Mouse (Mus musculus) right cerebral cortex, adult 18-20 months (tissue): ENCODE data around the gene Cysltr2.

Source experiments
- DNase-seq: peaks from one replicate; pipeline ENCODE4 v3.0.0; 2022; ENCODE audit warnings: mixed read lengths

Cysltr2 gene

DNA sequence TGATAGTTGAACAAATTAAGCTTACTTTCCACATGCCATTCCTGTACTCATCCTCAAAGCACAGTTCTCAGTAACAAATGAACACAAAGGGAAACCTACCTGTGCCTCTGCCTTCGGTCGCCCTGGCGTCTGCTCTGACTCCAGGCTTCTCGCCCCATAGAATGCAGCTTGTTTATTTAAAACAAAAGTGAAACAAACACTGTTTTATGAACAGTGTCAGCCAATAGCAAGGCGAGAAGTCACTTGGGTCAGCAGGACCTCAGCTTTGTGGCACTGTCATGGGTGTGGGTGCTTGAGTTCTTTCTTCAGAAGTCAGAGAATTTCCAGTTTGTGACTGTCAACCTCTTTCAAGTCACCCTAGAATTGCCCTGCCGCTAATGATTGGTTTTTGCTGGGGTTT lies at the start of gene Cysltr2:
Cysltr2 (minus strand) TSS at position 178 of the 400 bp plus-strand sequence.
- DNase-seq: no peak

DNA sequence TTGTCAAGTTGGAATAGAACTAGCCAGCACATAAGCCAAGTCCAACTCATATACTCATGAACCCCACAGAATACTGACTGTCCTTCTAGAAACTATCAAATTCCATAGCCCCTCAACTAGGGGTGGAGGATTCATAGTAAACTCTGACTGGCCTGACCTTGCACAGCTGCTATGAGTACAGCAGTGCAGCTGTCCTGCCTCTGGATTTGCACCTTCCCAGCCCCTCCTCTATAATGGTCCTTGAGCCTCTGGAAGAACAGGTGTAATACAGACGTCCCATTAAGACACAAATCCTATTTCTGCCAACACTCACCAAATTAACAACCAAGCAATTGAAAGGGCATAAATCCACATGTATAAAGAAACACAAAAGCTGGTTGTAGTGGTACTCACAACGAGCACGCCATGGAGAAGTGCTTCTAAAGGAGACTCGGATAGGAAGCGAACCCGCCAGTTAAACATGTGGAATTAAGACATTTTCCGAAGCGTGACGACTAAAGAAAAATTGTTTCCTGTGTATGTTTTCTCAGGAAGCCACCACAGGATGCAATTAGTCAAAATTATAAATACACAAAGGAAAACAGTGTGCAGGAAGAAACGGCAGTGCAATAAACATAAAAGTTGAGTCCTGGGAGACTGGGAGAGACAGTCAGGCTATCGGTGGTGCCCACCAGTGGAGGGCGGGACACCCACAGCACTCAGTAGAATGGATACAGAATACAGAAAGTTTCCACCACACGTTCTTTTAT lies 46.1 kb upstream of the Cysltr2 start:
- DNase-seq: no peak

DNA sequence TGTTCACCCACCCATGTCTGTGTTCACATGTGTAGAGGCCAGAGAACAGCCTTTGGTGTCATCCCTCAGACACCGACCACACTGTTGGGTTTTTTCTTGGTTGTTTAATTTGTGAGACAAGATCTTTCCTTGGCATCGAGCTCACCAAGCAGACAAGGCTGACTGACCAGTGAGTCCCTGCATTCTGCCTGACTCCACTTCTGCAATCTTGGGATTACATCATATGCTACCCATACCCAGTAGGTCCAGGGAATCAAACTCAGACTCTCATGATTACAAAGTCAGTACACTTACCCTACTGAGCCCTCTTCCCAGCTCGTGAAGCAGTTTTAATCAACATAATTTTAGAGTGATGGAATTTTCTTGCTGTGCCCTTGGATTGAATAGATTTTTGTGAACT lies 44.0 kb upstream of the Cysltr2 start:
- no peak for DNase-seq

DNA sequence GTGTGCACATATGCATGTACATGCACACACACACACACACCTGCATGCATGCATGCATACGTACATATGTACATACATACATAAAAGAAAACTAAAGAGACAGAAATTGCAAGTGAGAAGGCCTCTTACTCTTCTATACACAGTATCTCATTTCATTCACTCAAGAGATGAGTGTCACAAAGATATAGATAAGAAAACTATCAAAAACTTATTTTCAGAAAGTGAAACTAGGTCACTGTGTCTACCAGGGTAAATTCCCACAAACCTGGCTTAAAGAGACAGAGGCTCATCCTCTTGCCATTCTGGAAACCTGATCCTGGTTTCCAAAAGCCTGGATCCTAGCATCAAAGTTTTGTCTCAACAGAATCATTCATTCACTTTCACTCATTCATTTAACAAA lies 39.3 kb upstream of the Cysltr2 start:
- no peak for DNase-seq

DNA sequence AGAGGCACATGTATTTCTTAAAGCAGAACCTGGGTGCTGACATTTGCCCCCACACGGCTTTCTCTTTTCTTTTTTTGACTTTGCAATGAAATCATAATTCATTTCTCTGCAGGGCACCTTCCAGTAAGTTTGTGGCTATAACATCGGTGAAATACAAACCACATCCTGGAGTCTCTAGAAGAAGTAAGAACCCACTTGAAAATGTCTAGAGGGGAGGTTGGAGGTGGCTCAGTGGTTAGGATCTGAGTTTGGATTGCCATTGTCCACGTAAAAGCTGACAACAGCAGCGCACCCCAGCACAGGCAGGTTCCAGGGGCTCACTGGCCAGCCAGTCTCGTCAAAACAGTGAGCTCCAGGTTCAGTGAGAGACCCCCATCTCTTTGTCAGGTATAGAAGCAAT lies 38.8 kb upstream of the Cysltr2 start:
- DNase-seq: no peak

DNA sequence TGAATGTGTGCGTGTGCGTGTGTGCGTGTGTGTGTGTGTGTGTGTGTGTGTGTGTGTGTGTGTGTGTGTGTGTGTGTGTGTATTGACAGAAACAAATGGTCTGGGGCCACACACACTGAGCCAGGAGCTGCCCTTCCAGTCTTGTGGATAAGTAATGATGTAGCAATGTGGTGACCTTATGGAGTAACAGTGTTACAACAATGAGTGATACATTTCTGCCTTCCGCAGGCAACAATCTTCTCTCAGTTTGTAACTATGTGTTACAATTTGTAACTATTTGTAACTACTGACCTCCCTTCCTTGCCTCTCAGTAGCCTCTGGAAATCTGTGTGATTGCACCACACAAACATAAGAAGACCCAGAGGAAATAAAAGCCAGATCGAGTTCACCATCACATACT lies 38.3 kb upstream of the Cysltr2 start:
- no peak for DNase-seq

DNA sequence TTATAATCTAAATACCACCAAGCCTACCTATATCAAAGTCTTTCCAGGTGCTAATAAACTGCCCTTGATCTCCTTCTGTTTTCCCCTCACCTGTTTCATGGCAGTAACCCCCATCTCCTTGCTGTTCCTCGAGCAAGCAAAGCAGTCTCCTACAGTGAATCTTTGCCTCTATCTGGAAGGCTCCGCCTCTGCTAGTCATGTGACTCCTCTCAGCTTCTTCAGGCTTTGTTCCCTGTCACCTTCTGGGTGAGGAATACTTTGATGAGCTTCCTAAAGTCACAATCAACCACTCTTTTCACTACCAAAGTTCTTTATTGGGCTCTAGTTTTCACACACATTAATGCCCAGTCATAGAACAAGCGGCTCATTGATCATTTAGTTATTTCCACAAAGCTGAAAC lies 37.5 kb upstream of the Cysltr2 start:
- DNase-seq: no peak

DNA sequence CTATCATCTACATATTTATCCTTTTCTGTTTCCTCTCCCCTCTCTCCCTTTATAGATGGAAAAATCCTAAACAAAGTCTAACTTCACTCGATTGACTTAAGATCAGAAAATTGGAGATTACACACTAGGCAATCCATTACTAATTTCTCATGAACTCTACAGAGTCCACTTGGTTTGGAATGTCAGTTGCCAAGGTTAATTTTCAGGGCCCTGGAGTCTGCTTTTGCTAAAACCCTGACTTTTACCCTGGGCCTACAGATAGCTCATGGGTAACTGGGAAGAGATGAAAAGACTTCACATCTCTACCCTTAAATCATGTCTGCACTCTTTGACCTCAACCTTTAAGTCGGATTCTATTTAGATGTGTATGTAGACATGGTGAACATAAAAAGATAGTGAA lies 34.6 kb upstream of the Cysltr2 start:
- no peak for DNase-seq

DNA sequence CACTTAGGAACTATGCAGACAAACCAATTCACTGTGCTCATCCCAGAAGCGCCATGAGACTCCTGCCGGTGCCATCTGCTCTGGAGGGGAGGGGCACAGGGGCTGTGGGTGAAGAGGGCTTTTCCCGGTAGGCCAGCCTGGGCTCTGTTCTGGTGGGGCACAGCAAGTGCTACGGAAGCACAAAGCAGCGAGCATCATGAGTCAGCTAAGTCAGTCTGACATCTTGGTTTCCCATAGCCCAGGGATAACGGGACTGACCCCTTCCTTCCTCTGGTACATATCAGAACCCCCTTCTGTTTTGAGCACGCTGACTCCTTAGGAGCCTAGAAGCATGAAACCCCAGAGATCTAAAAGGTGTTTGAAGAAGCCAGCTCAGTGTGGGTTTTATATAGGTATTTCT lies 15.5 kb upstream of the Cysltr2 start:
- DNase-seq: no peak

DNA sequence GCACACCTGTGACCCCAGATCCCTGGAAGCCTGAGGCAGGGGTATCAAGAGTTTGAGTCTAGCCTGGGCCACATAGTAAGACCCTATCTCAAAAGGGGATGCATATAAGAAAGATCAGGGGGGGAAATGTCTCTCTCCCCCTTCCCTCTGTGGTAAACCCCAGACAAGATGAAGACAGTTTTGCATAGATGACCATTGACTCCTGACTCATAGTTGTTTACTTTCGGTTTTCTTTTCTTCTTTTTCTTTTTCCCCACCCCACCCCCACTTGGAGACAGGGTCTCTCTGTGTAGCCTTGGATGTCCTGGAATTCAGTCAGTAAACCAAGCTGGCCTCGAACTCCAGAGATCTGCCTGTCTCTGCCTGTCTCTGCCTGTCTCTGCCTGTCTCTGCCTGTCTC lies 9.8 kb upstream of the Cysltr2 start:
- DNase-seq: no peak

DNA sequence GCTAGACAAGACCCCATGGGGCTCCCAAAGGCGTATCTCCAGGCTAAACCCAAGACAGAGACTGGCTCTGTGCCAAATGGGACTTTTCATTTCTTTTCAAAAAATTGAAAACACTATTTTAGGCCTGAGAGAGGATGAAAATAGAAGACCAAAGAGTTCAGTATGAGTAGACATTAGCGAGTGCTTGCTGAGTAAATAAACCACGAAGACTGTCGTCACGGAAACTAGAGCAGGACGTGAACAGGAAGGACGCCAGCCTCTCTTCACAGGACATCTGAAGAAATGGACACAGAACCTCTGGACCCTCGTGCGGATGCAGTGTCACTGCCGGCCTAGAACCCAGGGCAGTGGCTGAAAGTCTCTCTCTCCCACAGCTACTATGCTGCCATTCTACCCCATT lies 8.8 kb upstream of the Cysltr2 start:
- no peak for DNase-seq

DNA sequence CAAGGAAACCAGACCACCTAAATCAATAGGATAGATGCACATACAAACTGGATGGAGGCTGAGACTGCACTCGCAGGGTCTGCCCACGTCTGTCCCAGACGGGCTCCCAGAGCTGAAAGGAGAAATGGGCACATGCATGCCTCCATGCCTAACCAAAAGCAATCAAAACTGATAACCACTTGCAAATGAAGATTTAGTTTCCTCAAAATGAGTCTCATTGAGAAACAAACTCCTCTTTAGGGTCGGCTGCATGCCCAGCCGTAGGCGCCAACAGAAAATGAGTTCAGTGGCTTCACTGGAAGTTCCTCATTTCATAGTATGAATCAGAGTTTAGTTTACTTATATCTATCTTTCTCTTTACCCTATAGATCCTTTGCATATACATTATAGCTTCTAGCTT lies 7.9 kb upstream of the Cysltr2 start:
- DNase-seq: no peak

DNA sequence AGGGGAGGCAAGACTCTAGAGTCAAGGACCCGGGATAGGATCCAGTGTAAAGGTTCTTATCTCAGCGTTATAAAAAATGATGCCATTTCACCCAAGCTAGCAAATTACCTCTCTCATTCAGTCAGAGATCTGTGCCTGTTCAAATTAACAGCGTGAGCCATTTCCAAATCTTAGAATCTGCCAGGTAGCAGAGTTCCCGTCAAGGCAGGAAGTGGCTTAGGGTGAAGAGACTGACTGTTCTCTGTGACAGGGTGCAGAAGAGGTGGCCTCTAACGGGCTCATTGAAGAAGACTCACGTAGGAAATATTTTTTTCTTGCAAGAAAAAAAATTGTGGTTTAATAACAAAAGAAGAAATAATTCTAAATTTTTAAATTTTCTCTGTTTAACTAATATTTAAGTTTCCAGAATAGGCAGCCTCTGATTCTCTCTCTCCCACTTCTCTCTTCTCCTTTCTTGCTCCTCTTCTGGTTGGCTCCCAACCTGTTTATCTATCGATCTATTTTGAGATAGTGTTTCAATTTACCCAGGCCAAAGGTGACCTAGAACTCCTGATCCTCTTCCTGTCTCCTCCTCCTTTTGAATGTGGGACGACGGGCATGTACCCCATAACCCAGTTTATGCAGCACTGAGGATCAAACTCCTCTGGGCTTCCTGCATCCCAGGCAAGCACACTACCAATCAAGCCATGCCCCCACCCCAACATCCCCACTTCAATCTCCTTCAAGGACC lies 3.5 kb downstream of the Cysltr2 start:
- DNase-seq: no peak

DNA sequence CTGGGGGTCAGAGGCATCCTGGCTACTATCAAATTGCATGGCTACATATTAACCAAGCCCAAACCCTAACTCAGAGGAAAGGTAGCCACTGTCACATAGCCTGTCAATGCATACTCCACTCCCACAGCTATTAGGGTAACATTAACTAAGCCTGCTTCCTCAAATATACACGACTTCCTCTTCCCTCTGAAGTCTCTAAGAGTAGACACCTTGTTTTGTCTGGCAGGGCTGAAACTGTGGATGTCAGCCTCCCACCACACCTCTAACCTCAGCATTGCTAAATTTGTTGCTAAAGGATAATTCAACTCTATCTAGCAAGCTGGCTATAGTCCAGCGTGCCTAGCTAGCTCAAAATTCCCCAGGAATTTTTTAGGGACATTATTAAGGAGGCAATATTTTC lies 7.2 kb downstream of the Cysltr2 start:
- DNase-seq: no peak

DNA sequence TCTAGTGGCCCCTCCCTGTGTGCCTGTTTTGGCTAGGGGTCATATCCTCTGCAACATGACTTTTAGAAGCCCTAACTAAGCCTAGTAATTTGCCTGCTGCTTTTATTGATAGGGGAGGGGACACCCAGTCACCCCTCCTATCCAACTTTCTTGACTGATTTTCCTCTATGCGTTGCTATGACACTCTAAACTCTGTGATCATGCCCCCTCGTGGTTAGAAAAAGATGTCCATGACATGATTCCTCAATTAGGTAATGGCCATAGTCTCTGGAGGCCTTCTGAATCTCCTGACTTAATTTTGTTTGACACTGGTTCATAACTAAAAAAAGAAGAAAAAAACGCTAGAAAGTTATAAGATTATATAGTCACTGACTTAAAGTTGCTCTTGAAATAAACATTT lies 15.6 kb downstream of the Cysltr2 start:
- no peak for DNase-seq

DNA sequence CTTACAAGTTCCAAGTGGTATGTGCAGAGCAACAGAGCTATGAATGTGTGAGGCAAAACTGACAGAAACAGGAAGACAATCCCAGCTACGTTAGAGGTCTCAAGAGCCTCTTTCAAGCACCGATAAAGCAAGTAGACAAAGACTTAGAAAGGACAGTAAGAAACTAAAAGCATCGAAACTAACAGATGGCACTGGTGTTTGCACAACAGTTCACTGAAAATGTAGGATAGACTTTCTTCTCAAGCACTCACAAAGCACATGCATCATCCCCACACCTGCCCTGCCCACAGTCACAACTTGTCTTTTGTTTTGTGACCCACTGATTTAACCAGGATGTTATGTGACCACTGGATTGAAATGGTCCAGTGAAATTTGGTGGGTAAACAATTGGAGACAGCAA lies 17.7 kb downstream of the Cysltr2 start:
- no peak for DNase-seq

DNA sequence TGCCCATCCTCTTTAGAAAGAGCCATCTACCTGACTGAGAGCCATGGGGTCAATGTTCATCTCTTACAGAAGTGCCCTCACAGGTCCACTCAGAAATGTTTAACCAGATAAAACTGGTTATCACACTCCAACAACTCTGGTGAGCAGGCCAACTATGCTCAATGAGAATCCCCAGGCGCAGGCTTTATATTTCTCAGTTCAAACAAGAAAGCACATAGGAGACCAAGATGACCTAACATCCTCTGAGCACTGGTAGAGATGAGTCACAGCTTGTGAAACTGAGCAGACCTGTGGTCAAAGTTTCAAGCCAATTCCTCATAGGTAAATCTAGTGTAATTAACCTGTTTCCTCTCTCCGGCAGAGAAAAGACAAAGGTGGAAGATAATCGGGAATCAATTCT lies 31.6 kb downstream of the Cysltr2 start:
- DNase-seq: no peak

DNA sequence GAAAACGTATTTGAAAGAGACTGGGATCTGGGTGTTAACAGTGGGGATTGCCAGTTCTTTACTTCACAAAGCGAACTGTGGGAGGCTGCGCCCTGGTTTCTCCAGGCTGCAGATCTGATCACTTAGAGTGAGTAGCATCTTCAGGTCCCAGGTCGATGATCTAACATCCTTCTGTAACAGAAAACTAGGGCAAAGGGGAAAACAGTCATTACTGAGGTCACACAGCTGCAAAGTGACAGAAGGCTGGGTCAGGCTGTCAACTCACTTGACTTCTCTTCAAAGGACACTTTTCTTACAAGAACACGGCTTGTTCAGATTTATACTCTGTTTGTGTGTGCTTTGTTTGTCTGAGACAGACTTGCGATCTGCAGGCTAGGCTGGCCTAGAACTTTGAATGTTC lies 33.5 kb downstream of the Cysltr2 start:
- no peak for DNase-seq

DNA sequence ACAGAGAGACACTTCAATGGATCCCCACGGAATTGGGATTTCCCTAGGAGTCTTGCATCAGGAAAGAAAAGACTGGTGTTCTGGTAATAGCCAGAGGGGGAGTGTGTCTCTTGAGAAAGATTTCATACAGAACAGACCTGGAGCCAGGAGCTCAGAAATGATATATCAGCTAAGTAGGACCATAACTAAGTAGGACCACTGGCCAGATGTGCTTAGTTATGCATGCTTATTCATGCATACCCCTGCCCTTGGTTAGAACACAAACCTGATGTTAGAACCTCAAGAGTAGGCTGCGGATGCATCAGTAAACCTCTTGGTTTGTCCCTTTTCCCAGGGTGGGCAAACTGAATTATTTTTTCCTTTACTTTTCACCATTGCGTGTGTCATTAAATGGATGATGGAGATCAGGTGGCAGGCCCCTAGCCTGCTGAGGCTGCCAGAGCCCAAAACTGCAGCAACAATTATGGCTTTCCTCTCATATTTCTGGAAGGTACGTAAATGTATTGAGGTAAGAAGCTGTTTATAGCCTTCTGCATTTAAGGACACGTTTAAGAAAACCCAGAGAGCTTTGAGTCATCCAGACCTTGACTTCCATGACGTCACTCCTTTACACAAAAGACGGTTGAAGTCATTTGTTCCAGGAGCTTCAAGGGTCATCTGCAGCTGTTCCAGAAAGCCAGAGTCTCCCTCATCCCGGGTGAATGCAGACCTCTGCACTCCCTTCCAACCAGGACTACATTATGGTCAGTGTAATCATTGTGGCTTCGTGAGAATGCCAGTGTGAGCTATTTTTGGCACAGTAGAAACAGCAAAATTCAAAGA lies 35.0 kb downstream of the Cysltr2 start:
- no peak for DNase-seq

DNA sequence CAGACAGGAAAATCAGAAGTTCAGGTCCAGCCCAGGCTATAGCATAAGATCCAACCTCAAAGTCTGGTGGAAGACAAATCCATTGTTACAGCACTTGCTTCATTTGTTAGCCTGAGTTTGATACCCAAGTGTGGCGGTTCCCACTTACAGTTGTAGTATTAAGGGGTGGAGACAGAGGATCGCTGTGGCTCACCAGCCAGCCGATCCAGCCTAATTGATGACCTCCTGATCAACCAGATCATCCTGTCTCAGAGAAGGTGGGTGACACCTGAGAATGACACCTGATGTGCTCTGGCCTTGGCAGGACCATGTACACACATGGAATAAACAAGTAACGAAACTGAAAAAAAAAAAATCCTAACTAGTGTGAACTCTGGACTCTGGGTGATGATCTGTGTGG lies 47.1 kb downstream of the Cysltr2 start:
- no peak for DNase-seq

DNA sequence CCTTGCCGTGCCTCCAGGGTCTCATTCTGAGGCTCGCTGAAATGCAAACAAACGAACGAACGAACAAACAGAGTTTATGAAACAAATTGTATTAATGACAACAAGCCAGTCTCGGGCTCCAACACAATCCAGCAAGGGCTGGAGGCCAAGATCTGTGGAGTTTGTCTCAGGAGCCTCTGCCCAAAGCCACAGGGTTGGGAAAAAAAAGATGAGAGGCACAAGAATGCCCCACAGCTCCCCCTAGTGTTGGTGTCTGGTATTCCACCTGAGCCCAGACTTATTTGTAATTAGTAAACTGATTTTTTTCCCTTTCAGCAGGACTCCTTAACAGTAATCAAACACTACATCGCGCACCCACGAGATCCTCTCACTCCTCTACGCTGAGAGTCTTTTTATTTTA lies 48.6 kb downstream of the Cysltr2 start:
- DNase-seq: peak; percentile 26

DNA sequence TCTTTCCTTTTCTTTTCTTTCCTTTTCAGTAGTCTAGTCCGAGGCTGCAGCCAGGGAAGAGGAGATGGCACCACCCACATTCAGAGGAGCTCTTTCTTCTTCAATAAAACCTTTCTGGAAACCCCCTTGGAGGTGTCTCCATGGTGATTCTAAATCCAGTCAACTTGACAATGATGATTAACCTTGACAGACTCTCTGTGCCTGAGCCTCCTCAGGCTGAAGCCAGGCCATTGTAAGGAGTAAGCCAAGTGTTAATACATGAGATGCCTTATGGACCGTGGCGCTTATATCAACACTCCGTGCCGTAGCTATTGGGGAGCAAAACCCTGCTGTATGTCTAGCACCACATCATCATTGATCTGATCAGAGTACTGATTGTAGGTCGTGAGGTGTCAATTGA lies 50.8 kb downstream of the Cysltr2 start:
- no peak for DNase-seq

DNA sequence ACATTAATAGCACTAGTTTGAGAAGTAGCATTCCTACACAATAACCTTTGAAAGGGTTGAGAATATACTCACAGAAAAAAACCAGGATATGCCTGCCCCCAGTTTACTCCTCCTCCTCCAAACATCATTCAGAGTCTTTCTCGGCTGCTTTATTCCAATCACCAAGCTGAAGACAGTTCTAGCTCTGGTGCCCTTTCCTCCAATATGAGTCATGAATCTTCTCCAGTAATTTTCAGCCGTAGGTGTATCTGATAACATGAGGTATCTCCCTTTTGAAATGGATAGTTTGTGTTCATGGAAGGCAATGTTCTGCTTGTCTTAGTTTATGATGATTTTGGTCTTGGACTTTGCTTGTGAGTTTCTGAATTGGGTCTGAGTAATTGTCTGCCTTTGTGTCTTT lies 62.9 kb downstream of the Cysltr2 start:
- DNase-seq: no peak

DNA sequence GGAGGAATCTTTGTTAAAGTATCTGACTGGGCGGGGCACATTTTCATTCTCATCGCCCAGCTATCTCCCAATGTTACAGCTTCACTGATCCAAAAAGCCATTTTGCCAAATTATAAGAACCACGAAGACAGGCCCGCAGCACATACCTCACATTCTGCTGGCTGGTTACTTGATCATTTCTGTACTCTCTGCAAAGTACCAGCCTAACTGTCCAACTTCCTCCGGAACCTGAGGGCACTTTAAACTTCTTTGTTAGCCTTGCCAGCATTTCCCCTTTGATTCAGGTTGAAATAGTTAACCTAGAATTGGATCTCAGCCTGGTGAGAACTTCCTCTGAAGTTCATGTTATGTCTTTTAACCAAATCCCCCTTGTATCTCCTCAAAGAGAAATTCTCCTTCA lies 63.8 kb downstream of the Cysltr2 start:
- no peak for DNase-seq
